Mouse (Mus musculus): Measurements from ENCODE around the gene Impg2.

GRCm38 (mm10) chr16:56281336-56281735 lies 77.2 kb downstream of the Impg2 start:
- TF ChIP-seq GATA1 (IDR thresholded peaks at IDR 0.05; ENCODE audit: borderline replicate concordance, low read length) (no peak), CTCF (IDR thresholded peaks at IDR 0.05; ENCODE audit: low read depth, low read length) (no peak), POLR2AphosphoS5 (IDR thresholded peaks at IDR 0.05; ENCODE audit: insufficient replicate concordance, low read depth, low read length) (no peak), TAL1 (conservative IDR thresholded peaks at IDR 0.05; ENCODE audit: low read depth, low read length) (no peak), GATA2 (IDR thresholded peaks at IDR 0.05; ENCODE audit: borderline replicate concordance, low read depth, low read length) (no peak)
